Mouse (Mus musculus): ENCODE data around the gene Slc8a3. TPM values are rescaled to one million over a fixed set of nuclear protein-coding genes. Genes with fewer than 3 reads are reported as not detected.

The Slc8a3 gene
- total RNA-seq, 1 experiment = 0.09 TPM

DNA sequence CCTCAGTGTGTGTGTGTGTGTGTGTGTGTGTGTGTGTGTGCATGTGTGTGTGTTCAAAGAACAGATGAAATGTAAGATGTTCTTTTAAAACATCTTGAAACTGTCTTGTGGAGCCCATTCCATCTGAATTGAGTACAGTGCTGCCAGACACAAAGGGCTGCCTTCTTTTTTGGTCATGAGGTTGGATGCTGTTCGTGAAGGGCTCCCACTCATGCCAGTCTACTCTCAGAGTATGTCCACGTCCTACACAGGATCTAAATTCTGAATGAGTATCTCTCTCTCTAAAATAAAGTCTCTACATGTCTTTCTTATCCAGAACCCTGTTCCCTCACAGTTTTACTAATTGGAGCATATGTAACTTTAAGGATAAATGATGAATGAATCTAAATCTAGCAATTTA lies 124.4 kb downstream of the Slc8a3 start:
- Histone ChIP-seq H3K4me3 (ENCODE audit: insufficient read depth in 1 of 2, low read depth in 1 of 2, low read length in 2 of 2, poor library complexity in 1 of 2, severe bottlenecking in 1 of 2) (no peak overlapping the region), H3K4me1 (ENCODE audit: control insufficient read depth in 2 of 2, insufficient read depth in 2 of 2, low read length in 2 of 2, poor library complexity in 1 of 2) (no peaks in the 10 kb centered on the region), H3K9me3 (ENCODE audit: control insufficient read depth, insufficient read depth, low read depth, low read length) (no peaks in the 10 kb centered on the region), H3K36me3 (ENCODE audit: control insufficient read depth, insufficient read depth, low read length, poor library complexity, severe bottlenecking) (no peaks in the 10 kb centered on the region), H3K9ac (ENCODE audit: insufficient read depth, low read depth, low read length, poor library complexity, severe bottlenecking) (no peak overlapping the region), H3K27ac (ENCODE audit: insufficient read depth, low read depth, low read length, poor library complexity, severe bottlenecking) (no peak overlapping the region)
- in situ Hi-C loops (cut with MboI; ENCODE audit: low sequenced_read_pairs in 2 of 2, unreplicated experiment in 2 of 2) = no loop called here
- TF ChIP-seq CHD2 (IDR thresholded peaks at IDR 0.05; ENCODE audit: low read depth, low read length) = no peak
- no peak for TF ChIP-seq ZC3H11A (IDR thresholded peaks at IDR 0.05; ENCODE audit: borderline replicate concordance, low read depth, low read length)
- TF ChIP-seq HCFC1 (IDR thresholded peaks at IDR 0.05; ENCODE audit: borderline replicate concordance, insufficient read depth, low read length) = no peak
- no peak for DNase-seq (ENCODE audit: low read depth, low spot score)

DNA sequence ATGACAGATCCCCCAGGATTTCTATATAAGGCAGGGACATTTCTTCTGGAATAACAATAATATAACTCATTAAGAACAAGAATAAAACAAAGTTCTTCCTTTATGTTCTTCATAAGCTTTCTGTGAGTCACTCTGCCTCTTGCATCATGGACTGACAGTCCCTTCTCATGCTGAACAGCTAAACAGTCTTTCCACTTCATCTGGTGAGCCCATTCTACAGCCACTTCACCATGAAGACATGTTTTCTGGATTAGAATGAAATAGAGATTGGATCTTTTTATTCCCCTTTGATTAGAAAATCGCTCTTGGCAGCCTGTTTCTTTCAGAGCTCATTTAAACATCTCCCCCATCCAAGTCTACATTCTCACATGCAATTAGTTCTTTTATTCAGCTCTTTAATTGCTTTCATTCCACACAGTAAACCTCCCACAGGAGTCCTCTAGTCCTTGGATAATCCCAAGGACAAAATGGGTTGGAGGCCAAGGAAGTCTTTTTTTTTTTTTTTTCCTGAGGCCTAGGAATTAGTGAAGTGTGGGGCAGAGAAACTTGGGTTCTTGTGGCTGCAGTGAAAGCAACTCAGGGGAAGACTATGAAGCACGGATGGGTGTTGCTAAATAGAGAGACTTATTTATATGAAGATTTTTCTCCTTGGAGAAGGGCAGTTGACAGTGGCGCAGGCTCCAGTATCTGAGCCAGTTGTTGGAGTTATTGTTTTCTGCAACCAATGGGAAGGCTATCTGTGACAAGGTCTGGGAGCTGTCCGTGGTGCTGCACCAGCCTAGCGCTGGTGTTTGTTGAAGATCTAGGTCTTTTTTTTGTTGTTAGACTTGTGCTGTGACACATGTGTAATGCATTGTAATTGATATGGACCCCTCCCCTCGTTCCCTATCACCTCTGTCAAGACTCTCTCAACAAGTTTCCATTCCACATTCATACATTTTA lies 127.1 kb downstream of the Slc8a3 start:
- no peaks in the 10 kb centered on the region for H3K4me1 ChIP-seq (ENCODE audit: control insufficient read depth in 2 of 2, insufficient read depth in 2 of 2, low read length in 2 of 2, poor library complexity in 1 of 2)
- in situ Hi-C loops (cut with MboI; ENCODE audit: low sequenced_read_pairs in 2 of 2, unreplicated experiment in 2 of 2) = no loop called here
- H3K9me3 ChIP-seq (ENCODE audit: control insufficient read depth, insufficient read depth, low read depth, low read length) = no peaks in the 10 kb centered on the region
- no peak overlapping the region for H3K4me3 ChIP-seq (ENCODE audit: insufficient read depth in 1 of 2, low read depth in 1 of 2, low read length in 2 of 2, poor library complexity in 1 of 2, severe bottlenecking in 1 of 2)
- no peak overlapping the region for H3K27ac ChIP-seq (ENCODE audit: insufficient read depth, low read depth, low read length, poor library complexity, severe bottlenecking)
- no peak overlapping the region for H3K9ac ChIP-seq (ENCODE audit: insufficient read depth, low read depth, low read length, poor library complexity, severe bottlenecking)
- DNase-seq (ENCODE audit: low read depth, low spot score) = peak; percentile 66
- TF ChIP-seq MAFK (IDR thresholded peaks at IDR 0.05; ENCODE audit: insufficient read depth, low read depth, low read length) = no peak
- no peak for TF ChIP-seq ZNF384 (IDR thresholded peaks at IDR 0.05; ENCODE audit: low read depth, low read length)
- no peak for TF ChIP-seq HCFC1 (IDR thresholded peaks at IDR 0.05; ENCODE audit: borderline replicate concordance, insufficient read depth, low read length)
- no peak for TF ChIP-seq ZC3H11A (IDR thresholded peaks at IDR 0.05; ENCODE audit: borderline replicate concordance, low read depth, low read length)
- TF ChIP-seq CHD2 (IDR thresholded peaks at IDR 0.05; ENCODE audit: low read depth, low read length) = no peak
- H3K36me3 ChIP-seq (ENCODE audit: control insufficient read depth, insufficient read depth, low read length, poor library complexity, severe bottlenecking) = no peaks in the 10 kb centered on the region

GRCm38 (mm10) chr12:81203226-81203625 lies 129.8 kb downstream of the Slc8a3 start:
- no peaks in the 10 kb centered on the region for H3K4me1 ChIP-seq (ENCODE audit: control insufficient read depth in 2 of 2, insufficient read depth in 2 of 2, low read length in 2 of 2, poor library complexity in 1 of 2)
- H3K9me3 ChIP-seq (ENCODE audit: control insufficient read depth, insufficient read depth, low read depth, low read length) = no peaks in the 10 kb centered on the region
- in situ Hi-C loops (cut with MboI; ENCODE audit: low sequenced_read_pairs in 2 of 2, unreplicated experiment in 2 of 2) = no loop called here
- H3K36me3 ChIP-seq (ENCODE audit: control insufficient read depth, insufficient read depth, low read length, poor library complexity, severe bottlenecking) = no peaks in the 10 kb centered on the region
- no peak overlapping the region for H3K4me3 ChIP-seq (ENCODE audit: insufficient read depth in 1 of 2, low read depth in 1 of 2, low read length in 2 of 2, poor library complexity in 1 of 2, severe bottlenecking in 1 of 2)
- no peak overlapping the region for H3K9ac ChIP-seq (ENCODE audit: insufficient read depth, low read depth, low read length, poor library complexity, severe bottlenecking)
- H3K27ac ChIP-seq (ENCODE audit: insufficient read depth, low read depth, low read length, poor library complexity, severe bottlenecking) = no peak overlapping the region
- TF ChIP-seq ZC3H11A (IDR thresholded peaks at IDR 0.05; ENCODE audit: borderline replicate concordance, low read depth, low read length) (no peak), MAFK (IDR thresholded peaks at IDR 0.05; ENCODE audit: insufficient read depth, low read depth, low read length) (no peak), ZNF384 (IDR thresholded peaks at IDR 0.05; ENCODE audit: low read depth, low read length) (no peak), CHD2 (IDR thresholded peaks at IDR 0.05; ENCODE audit: low read depth, low read length) (no peak)
- DNase-seq (ENCODE audit: low read depth, low spot score) = no peak

- H3K9me3 ChIP-seq (ENCODE audit: control insufficient read depth, insufficient read depth, low read depth, low read length) = no peaks in the 10 kb centered on the region
- in situ Hi-C loops (cut with MboI; ENCODE audit: low sequenced_read_pairs in 2 of 2, unreplicated experiment in 2 of 2) = no loop called here
Measured at GRCm38 (mm10) chr12:81199280-81199955, 133.6 kb downstream of the Slc8a3 start.

More at GRCm38 (mm10) chr12:81199280-81199955, 133.6 kb downstream of the Slc8a3 start:
- Histone ChIP-seq H3K27ac (ENCODE audit: insufficient read depth, low read depth, low read length, poor library complexity, severe bottlenecking) (no peak overlapping the region), H3K36me3 (ENCODE audit: control insufficient read depth, insufficient read depth, low read length, poor library complexity, severe bottlenecking) (no peaks in the 10 kb centered on the region), H3K9ac (ENCODE audit: insufficient read depth, low read depth, low read length, poor library complexity, severe bottlenecking) (no peak overlapping the region), H3K4me1 (ENCODE audit: control insufficient read depth in 2 of 2, insufficient read depth in 2 of 2, low read length in 2 of 2, poor library complexity in 1 of 2) (no peaks in the 10 kb centered on the region), H3K4me3 (ENCODE audit: insufficient read depth in 1 of 2, low read depth in 1 of 2, low read length in 2 of 2, poor library complexity in 1 of 2, severe bottlenecking in 1 of 2) (peak overlapping the region in 1 of 2 experiments; percentile 13; a peak in 1 of 4 replicates)
- peak; percentile 28 for DNase-seq (ENCODE audit: low read depth, low spot score)
- TF ChIP-seq ZC3H11A (IDR thresholded peaks at IDR 0.05; ENCODE audit: borderline replicate concordance, low read depth, low read length) (peak; percentile 52; the same call in 1 of the 2 replicates), MAFK (IDR thresholded peaks at IDR 0.05; ENCODE audit: insufficient read depth, low read depth, low read length) (no peak)
